Mouse (Mus musculus) intestine, postnatal 0 days (tissue): ENCODE results near the gene Robo1. TPM values are rescaled to one million over a fixed set of nuclear protein-coding genes. Genes with fewer than 3 reads are reported as not detected.

Experiments
- ATAC-seq: fragments of 200-750 bp; cut with Nextera tagmentation; 2 replicates; pipeline ENCODE4 v1.8.0; 2017; ENCODE audit warnings: mild to moderate bottlenecking, moderate TSS enrichment, moderate library complexity
- H3K27ac ChIP-seq: fragments of 300-500 bp; sonication (generic); 2 replicates; pipeline ENCODE4 v1.5.1; 2014; ENCODE audit warnings: mild to moderate bottlenecking, low read depth, low read length, moderate library complexity
- H3K27me3 ChIP-seq: fragments of 300-500 bp; sonication (generic); replicated peaks from 2 replicates; pipeline ENCODE4 v1.6.1; 2014; ENCODE audit warnings: low read length, mixed read lengths; ENCODE audit not compliant: control insufficient read depth, insufficient read depth
- H3K36me3 ChIP-seq: fragments of 300-500 bp; sonication (generic); 2 replicates; pipeline ENCODE4 v1.6.1; 2014; ENCODE audit warnings: mild to moderate bottlenecking, moderate library complexity; ENCODE audit not compliant: control insufficient read depth, insufficient read depth
- H3K4me1 ChIP-seq: fragments of 300-500 bp; sonication (generic); replicated peaks from 2 replicates; pipeline ENCODE4 v1.6.1; 2014; ENCODE audit warnings: antibody characterized with exemption, low read length, mixed read lengths; ENCODE audit not compliant: control insufficient read depth, insufficient read depth
- H3K4me2 ChIP-seq: fragments of 300-500 bp; sonication (generic); replicated peaks from 2 replicates; pipeline ENCODE4 v1.6.1; 2014; ENCODE audit warnings: low read depth, mild to moderate bottlenecking, moderate library complexity
- H3K4me3 ChIP-seq: fragments of 300-500 bp; sonication (generic); 2 replicates; pipeline ENCODE4 v1.5.1; 2014; ENCODE audit warnings: low read depth, low read length
- H3K9ac ChIP-seq: fragments of 300-500 bp; sonication (generic); 2 replicates; pipeline ENCODE4 v1.6.1; 2014; ENCODE audit warnings: mild to moderate bottlenecking, low read depth, low read length
- H3K9me3 ChIP-seq: fragments of 300-500 bp; sonication (generic); 2 replicates; pipeline ENCODE4 v1.6.1; 2016; ENCODE audit warnings: mixed run types; ENCODE audit not compliant: control insufficient read depth
- CTCF ChIP-seq: sonication (generic); IDR thresholded peaks from 2 replicates; pipeline ENCODE4 v1.5.1; 2016; ENCODE audit warnings: low read depth, mild to moderate bottlenecking, control low read depth, antibody characterized with exemption, moderate library complexity
- WGBS: fragments of 180-500 bp; shearing (Covaris S2); extraction: QIAGEN DNeasy Blood & Tissue Kit; methylation state at CpG from one replicate; pipeline ENCODE4 v1.1.7; 2014; 5-methylcytosine and 5-hydroxymethylcytosine counted together
- polyA plus RNA-seq: library from polyadenylated mRNA; unstranded; fragments of >200 nt; fragmentation: Nextera tagmentation; extraction: Ambion mirVana; gene quantifications from 2 replicates; pipeline ENCODE4 v1.2.1, GENCODE M21; 2015

The Robo1 gene
- polyA plus RNA-seq, 1 experiment from 2014 or later, result 2.7 TPM

DNA sequence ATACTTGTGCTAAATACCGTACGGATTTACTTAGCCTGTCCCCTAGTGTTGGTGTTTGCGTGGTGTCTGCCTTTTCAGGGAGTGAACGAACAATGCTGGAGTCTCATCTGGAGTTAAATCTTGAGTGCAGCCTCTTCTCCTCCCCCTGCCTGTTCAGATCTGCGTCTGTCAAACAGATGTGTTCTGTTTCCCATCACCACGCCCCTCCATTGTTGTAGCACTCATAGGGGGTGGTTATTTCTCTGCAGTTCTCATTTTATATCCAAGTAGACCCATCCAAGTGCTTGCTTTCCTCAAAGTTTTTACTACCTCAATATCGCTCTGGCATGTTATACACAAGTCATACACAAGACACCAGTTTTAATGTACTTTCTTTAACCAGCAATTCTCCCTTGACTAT lies 708.7 kb downstream of the Robo1 start:
- Histone ChIP-seq H3K27me3 (no peaks in the 10 kb centered on the region), H3K4me1 (no peaks in the 10 kb centered on the region), H3K4me3 (no peak overlapping the region), H3K9ac (no peak overlapping the region), H3K9me3 (no peaks in the 10 kb centered on the region), H3K27ac (no peak overlapping the region), H3K4me2 (no peak overlapping the region), H3K36me3 (no peaks in the 10 kb centered on the region)
- 60% methylated on average over 7 of the region's 7 CpGs for WGBS
- ATAC-seq, result no peak
- TF ChIP-seq CTCF, result no peak

DNA sequence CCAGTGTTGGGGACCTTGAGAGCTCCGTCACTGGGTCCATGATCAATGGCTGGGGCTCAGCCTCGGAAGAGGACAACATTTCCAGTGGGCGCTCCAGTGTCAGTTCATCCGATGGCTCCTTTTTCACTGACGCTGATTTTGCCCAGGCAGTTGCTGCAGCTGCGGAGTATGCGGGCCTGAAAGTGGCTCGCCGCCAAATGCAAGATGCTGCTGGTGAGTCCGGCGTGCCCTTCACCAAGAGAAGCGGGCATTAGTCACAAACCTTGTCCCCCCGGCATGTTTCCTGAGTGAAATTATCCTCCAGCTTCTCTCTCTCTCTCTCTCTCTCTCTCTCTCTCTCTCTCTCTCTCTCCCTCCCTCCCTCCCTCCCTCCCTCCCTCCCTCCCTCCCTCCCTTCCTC lies 716.2 kb downstream of the Robo1 start:
- no peak for ATAC-seq
- no peak overlapping the region for H3K4me3 ChIP-seq
- no peak overlapping the region for H3K9ac ChIP-seq
- H3K36me3 ChIP-seq, result no peaks in the 10 kb centered on the region
- H3K4me1 ChIP-seq, result no peaks in the 10 kb centered on the region
- H3K9me3 ChIP-seq, result no peaks in the 10 kb centered on the region
- no peak overlapping the region for H3K4me2 ChIP-seq
- no peak overlapping the region for H3K27ac ChIP-seq
- no peak for TF ChIP-seq CTCF
- H3K27me3 ChIP-seq, result no peaks in the 10 kb centered on the region
- 93% methylated on average over 13 of the region's 13 CpGs for WGBS

DNA sequence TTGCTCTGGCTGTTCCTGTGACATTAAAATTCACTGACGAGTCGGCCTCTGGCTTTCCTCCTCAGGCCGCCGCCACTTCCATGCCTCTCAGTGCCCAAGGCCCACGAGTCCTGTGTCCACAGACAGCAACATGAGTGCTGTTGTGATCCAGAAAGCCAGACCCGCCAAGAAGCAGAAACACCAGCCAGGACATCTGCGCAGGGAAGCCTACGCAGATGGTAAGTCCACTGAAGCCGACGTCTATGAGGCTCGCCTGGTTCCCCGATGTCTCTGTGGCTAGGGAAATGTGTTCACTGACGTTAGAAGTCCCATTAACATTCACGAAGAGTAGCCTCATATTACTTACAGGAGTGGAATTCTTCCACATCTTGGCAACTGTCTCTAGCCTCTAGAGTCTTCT lies 719.6 kb downstream of the Robo1 start:
- H3K9me3 ChIP-seq, result no peaks in the 10 kb centered on the region
- TF ChIP-seq CTCF, result no peak
- H3K4me3 ChIP-seq, result no peak overlapping the region
- no peaks in the 10 kb centered on the region for H3K36me3 ChIP-seq
- no peak overlapping the region for H3K4me2 ChIP-seq
- WGBS, result 88% methylated on average over 14 of the region's 14 CpGs
- no peak for ATAC-seq
- H3K27ac ChIP-seq, result no peak overlapping the region
- H3K27me3 ChIP-seq, result no peaks in the 10 kb centered on the region
- no peaks in the 10 kb centered on the region for H3K4me1 ChIP-seq
- H3K9ac ChIP-seq, result no peak overlapping the region

GRCm38 (mm10) chr16:73030999-73031398 lies 722.9 kb downstream of the Robo1 start:
- H3K27me3 ChIP-seq, result no peaks in the 10 kb centered on the region
- no peak overlapping the region for H3K27ac ChIP-seq
- H3K4me2 ChIP-seq, result no peak overlapping the region
- no peak for TF ChIP-seq CTCF
- H3K4me3 ChIP-seq, result no peak overlapping the region
- no peaks in the 10 kb centered on the region for H3K9me3 ChIP-seq
- no peaks in the 10 kb centered on the region for H3K4me1 ChIP-seq
- WGBS, result 62% methylated on average over 4 of the region's 4 CpGs
- H3K9ac ChIP-seq, result no peak overlapping the region
- no peaks in the 10 kb centered on the region for H3K36me3 ChIP-seq
- ATAC-seq, result no peak

GRCm38 (mm10) chr16:73035210-73035985 lies 727.3 kb downstream of the Robo1 start:
- Histone ChIP-seq H3K36me3 (no peaks in the 10 kb centered on the region), H3K27ac (no peak overlapping the region), H3K27me3 (no peaks in the 10 kb centered on the region), H3K4me1 (no peaks in the 10 kb centered on the region), H3K9ac (no peak overlapping the region), H3K9me3 (no peaks in the 10 kb centered on the region), H3K4me2 (no peak overlapping the region), H3K4me3 (no peak overlapping the region)
- no peak for ATAC-seq
- WGBS, result 95% methylated on average over 20 of the region's 20 CpGs
- TF ChIP-seq CTCF, result no peak

DNA sequence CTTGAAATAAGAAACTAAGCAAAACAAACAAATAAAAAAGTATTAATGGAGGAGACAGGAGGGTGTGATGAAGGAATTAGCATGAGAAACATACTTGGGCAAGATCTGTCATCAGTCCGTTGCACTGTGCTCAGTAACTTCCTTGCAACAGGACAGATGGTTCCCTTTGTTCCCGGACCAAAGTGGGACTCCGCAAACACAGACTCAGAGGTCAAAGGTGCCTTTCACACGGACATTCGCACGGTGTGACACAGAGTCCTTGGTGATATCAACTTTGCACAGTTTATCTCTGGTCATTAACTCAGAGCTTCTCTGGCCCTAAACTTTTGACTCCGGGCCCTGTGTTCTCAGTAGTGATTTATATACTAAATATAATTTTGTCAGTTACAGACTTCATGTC lies 730.4 kb downstream of the Robo1 start:
- no peak for TF ChIP-seq CTCF
- H3K27me3 ChIP-seq, result no peaks in the 10 kb centered on the region
- 39% methylated on average over 7 of the region's 7 CpGs for WGBS
- H3K9me3 ChIP-seq, result no peaks in the 10 kb centered on the region
- no peak overlapping the region for H3K27ac ChIP-seq
- no peak for ATAC-seq
- H3K4me1 ChIP-seq, result no peaks in the 10 kb centered on the region
- H3K4me3 ChIP-seq, result no peak overlapping the region
- no peak overlapping the region for H3K4me2 ChIP-seq
- H3K9ac ChIP-seq, result no peak overlapping the region
- H3K36me3 ChIP-seq, result no peaks in the 10 kb centered on the region
